Mouse (Mus musculus): ENCODE results near the gene Isca1. TPM values are rescaled to one million over a fixed set of nuclear protein-coding genes. Genes with fewer than 3 reads are reported as not detected.

Isca1 gene
- total RNA-seq, 2 experiments from 2014 or later = 86.8 to 91.1 TPM

Other genes starting within 250 kb of the Isca1 start
- gene Agtpbp1, start 184.6 kb downstream of the Isca1 start, total RNA-seq (2021) = 10 to 100 TPM; 30.8 to 31.2 TPM
- gene Naa35, start 184.6 kb downstream of the Isca1 start, total RNA-seq (2021) = 10 to 100 TPM; 53.3 to 57.8 TPM
- gene Golm1, start 94.0 kb downstream of the Isca1 start, total RNA-seq (2021) = 10 to 100 TPM; 22.9 to 23.7 TPM
- not detected for gene 4921517D22Rik, start 75.7 kb downstream of the Isca1 start, total RNA-seq (2021)
- gene Spata31d1a, start 59.5 kb downstream of the Isca1 start, total RNA-seq (2021) = under 1 TPM; 0.05 to 0.07 TPM
- gene Spata31d1b, start 57.5 kb downstream of the Isca1 start, total RNA-seq (2021) = under 1 TPM; 0.05 to 0.08 TPM
- not detected for gene Spata31d1d, start 38.1 kb downstream of the Isca1 start, total RNA-seq (2021)
- not detected for gene 1700014D04Rik, start 23.1 kb downstream of the Isca1 start, total RNA-seq (2021)
- not detected for gene Gm49354, start 12.4 kb upstream of the Isca1 start, total RNA-seq (2021)
- 10 to 100 TPM; 53.7 to 65.8 TPM for gene Tut7, start 53.3 kb upstream of the Isca1 start, total RNA-seq (2021)

Data from gastrocnemius, postnatal 4 days (tissue).